Mouse (Mus musculus): ENCODE data around the gene Gm6465. TPM values are rescaled to one million over a fixed set of nuclear protein-coding genes. Genes with fewer than 3 reads are reported as not detected.
"Not testable (repeated sequence)": the region's sequence is repeated elsewhere in the genome, so short reads cannot be mapped to it uniquely, and the experiment has no call there.

The Gm6465 gene
- not detected in 2 replicates for polyA plus RNA-seq (2015; fragmentation: Nextera tagmentation; extraction: Ambion mirVana)

DNA sequence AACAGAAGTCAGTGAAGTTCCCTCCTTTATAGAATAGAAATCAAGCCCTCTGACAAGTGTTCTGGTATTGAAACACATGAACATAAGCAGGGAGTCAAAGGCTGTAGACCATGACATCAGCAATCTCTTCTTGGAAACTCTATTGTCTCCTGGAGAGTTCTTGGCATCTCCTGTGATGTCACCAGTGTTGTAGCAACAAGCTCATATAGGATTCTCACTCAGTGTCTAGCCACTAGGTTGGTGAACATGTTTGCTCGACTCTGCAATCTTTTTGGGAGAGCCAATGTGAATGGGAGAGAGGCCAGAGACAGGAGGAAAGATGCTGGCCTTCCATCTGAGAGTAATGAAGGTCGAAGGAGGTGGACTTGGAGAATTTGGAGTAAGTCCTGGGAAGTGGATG is at the start of gene Gm6465:
Gene Gm6465, plus strand, starts transcription at position 301 of the 400 bp plus-strand sequence.
- H3K4me2 ChIP-seq; H3K9ac ChIP-seq; H3K36me3 ChIP-seq; H3K27ac ChIP-seq; H3K4me3 ChIP-seq; H3K4me1 ChIP-seq; H3K9me3 ChIP-seq; H3K27me3 ChIP-seq; ATAC-seq (ENCODE audit: insufficient number of reproducible peaks, low FRiP score, low TSS enrichment, low read depth): not testable (repeated sequence)
- 64% methylated on average over 2 of the region's 2 CpGs for WGBS

GRCm38 (mm10) chr5:11845824-11846223 is 485 bp downstream of the Gm6465 start:
- not testable (repeated sequence) for ATAC-seq (ENCODE audit: insufficient number of reproducible peaks, low FRiP score, low TSS enrichment, low read depth); H3K27me3 ChIP-seq; H3K36me3 ChIP-seq; H3K9me3 ChIP-seq; H3K4me2 ChIP-seq; H3K27ac ChIP-seq; H3K4me1 ChIP-seq; H3K9ac ChIP-seq; H3K4me3 ChIP-seq
- WGBS = 66% methylated on average over 1 of the region's 1 CpGs

GRCm38 (mm10) chr5:11857909-11858308 is 12.6 kb downstream of the Gm6465 start:
- not testable (repeated sequence) for H3K9me3 ChIP-seq; H3K4me3 ChIP-seq; H3K9ac ChIP-seq; H3K27me3 ChIP-seq; ATAC-seq (ENCODE audit: insufficient number of reproducible peaks, low FRiP score, low TSS enrichment, low read depth); H3K4me1 ChIP-seq; H3K4me2 ChIP-seq; H3K36me3 ChIP-seq; H3K27ac ChIP-seq

Other genes starting within 250 kb of the Gm6465 start
- not detected in 2 replicates for gene Gm8922, start 163.6 kb upstream of the Gm6465 start, polyA plus RNA-seq (2015; fragmentation: Nextera tagmentation; extraction: Ambion mirVana)
- not detected in 2 replicates for gene Gm8926, start 75.0 kb upstream of the Gm6465 start, polyA plus RNA-seq (2015; fragmentation: Nextera tagmentation; extraction: Ambion mirVana)
- not detected in 2 replicates for gene 4933402N22Rik, start 72.5 kb downstream of the Gm6465 start, polyA plus RNA-seq (2015; fragmentation: Nextera tagmentation; extraction: Ambion mirVana)